Mouse (Mus musculus): ENCODE measurements around the gene Gabrd. TPM values are rescaled to one million over a fixed set of nuclear protein-coding genes. Genes with fewer than 3 reads are reported as not detected.
"Not testable (repeated sequence)": the region's sequence is repeated elsewhere in the genome, so short reads cannot be mapped to it uniquely, and the experiment has no call there.

Gene Gabrd
- total and polyA plus RNA-seq, 2 experiments from 2014 or later = 0.29 to 0.42 TPM

GRCm38 (mm10) chr4:155423988-155424387 lies 26.1 kb upstream of the Gabrd start:
- no peak overlapping the region for H3K4me2 ChIP-seq (ENCODE audit: low read depth, low read length)
- no peak for TF ChIP-seq CTCF (IDR thresholded peaks at IDR 0.05; ENCODE audit: low read depth)
- no peak overlapping the region for H3K9ac ChIP-seq (replicated peaks; ENCODE audit: low read length)
- H3K36me3 ChIP-seq (ENCODE audit: insufficient read depth, low read length) = no peaks in the 10 kb centered on the region; the same call in 1 of the 2 replicates
- no peak overlapping the region for H3K27ac ChIP-seq
- no peak overlapping the region for H3K4me3 ChIP-seq (ENCODE audit: low read length)
- no peaks in the 10 kb centered on the region for H3K4me1 ChIP-seq (ENCODE audit: insufficient read depth, low read length)
- ATAC-seq (no peak), DNase-seq (ENCODE audit: low spot score) (no peak)
- 87% methylated on average over 5 of the region's 5 CpGs for WGBS
- H3K27me3 ChIP-seq (ENCODE audit: insufficient read depth, low read length) = no peaks in the 10 kb centered on the region
- H3K9me3 ChIP-seq (ENCODE audit: low read length) = no peaks in the 10 kb centered on the region

DNA sequence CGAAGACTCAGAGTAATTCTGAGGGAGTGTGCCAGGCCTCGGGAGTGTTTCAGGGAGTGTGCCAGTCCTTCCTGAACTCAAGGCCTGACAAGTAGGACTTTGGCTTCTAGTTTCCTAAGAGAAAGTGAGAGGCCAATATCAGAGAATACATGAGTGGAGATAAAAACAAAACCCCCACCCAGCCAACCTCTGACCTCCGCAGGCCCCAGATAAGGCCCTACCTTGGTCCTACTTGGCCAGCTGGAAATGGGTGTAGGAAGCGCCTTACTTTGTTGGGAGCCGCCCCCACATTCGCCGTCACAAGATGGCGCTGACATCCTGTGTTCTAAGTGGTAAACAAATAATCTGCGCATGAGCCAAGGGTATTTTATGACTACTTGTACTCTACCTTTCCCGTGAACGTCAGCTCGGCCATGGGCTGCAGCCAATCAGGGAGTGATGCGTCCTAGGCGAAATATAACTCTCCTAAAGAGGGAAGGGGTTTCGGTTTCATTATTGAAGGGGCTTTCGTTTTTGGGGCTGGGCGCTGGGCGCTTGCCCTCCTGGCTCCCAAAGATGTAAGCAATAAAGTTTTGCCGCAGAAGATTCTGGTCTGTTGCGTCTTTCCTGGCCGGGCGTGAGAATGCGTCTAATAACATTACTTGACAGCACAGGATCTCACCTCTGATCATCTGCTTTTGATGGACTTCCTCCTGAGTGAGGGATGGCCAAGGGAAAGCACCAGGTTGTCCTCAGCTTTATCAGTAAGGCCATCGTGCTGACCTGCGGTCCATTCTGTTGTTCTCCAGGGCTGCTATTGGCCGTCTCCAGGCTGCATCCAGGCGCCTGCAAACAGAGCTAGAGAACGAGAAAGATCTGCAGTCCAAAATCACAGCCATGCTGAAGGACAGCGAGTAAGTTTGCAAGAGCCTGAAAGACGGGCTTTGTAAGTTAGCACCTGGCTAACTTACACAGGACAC lies 23.8 kb upstream of the Gabrd start:
- not testable (repeated sequence) for H3K27me3 ChIP-seq (ENCODE audit: insufficient read depth, low read length); H3K4me1 ChIP-seq (ENCODE audit: insufficient read depth, low read length); H3K36me3 ChIP-seq (ENCODE audit: insufficient read depth, low read length); H3K4me3 ChIP-seq (ENCODE audit: low read length); H3K4me2 ChIP-seq (ENCODE audit: low read depth, low read length); H3K9ac ChIP-seq (replicated peaks; ENCODE audit: low read length); H3K27ac ChIP-seq; H3K9me3 ChIP-seq (ENCODE audit: low read length); DNase-seq (ENCODE audit: low spot score); ATAC-seq
- WGBS = 88% methylated on average over 21 of the region's 30 CpGs

- H3K9ac ChIP-seq (replicated peaks; ENCODE audit: low read length) = no peak overlapping the region
- H3K27me3 ChIP-seq (ENCODE audit: insufficient read depth, low read length) = no peaks in the 10 kb centered on the region
- H3K4me2 ChIP-seq (ENCODE audit: low read depth, low read length) = no peak overlapping the region
- 57% methylated on average over 3 of the region's 3 CpGs for WGBS
- no peak for ATAC-seq
- no peak overlapping the region for H3K4me3 ChIP-seq (ENCODE audit: low read length)
- no peak for TF ChIP-seq CTCF (IDR thresholded peaks at IDR 0.05; ENCODE audit: low read depth)
- no peaks in the 10 kb centered on the region for H3K4me1 ChIP-seq (ENCODE audit: insufficient read depth, low read length)
- no peak for DNase-seq (ENCODE audit: low spot score)
- H3K36me3 ChIP-seq (ENCODE audit: insufficient read depth, low read length) = no peaks in the 10 kb centered on the region; the same call in 1 of the 2 replicates
- H3K9me3 ChIP-seq (ENCODE audit: low read length) = no peaks in the 10 kb centered on the region
- no peak overlapping the region for H3K27ac ChIP-seq
Observed at GRCm38 (mm10) chr4:155420137-155420536, 22.2 kb upstream of the Gabrd start.

- no peak for TF ChIP-seq CTCF (IDR thresholded peaks at IDR 0.05; ENCODE audit: low read depth)
Observed at GRCm38 (mm10) chr4:155414656-155415235, 16.8 kb upstream of the Gabrd start.

GRCm38 (mm10) chr4:155413641-155414335 lies 15.9 kb upstream of the Gabrd start:
- Histone ChIP-seq H3K4me3 (ENCODE audit: low read length) (no peak overlapping the region), H3K9ac (replicated peaks; ENCODE audit: low read length) (no peak overlapping the region), H3K9me3 (ENCODE audit: low read length) (no peaks in the 10 kb centered on the region), H3K36me3 (ENCODE audit: insufficient read depth, low read length) (no peaks in the 10 kb centered on the region), H3K4me2 (ENCODE audit: low read depth, low read length) (no peak overlapping the region), H3K4me1 (ENCODE audit: insufficient read depth, low read length) (no peaks in the 10 kb centered on the region), H3K27ac (no peak overlapping the region), H3K27me3 (ENCODE audit: insufficient read depth, low read length) (no peaks in the 10 kb centered on the region)
- 89% methylated on average over 11 of the region's 11 CpGs for WGBS
- TF ChIP-seq CTCF (IDR thresholded peaks at IDR 0.05; ENCODE audit: low read depth) = no peak
- DNase-seq (ENCODE audit: low spot score) = no peak
- no peak for ATAC-seq

More at GRCm38 (mm10) chr4:155414656-155415235, 16.8 kb upstream of the Gabrd start:
- Histone ChIP-seq H3K4me1 (ENCODE audit: insufficient read depth, low read length) (no peaks in the 10 kb centered on the region), H3K27me3 (ENCODE audit: insufficient read depth, low read length) (no peaks in the 10 kb centered on the region), H3K4me3 (ENCODE audit: low read length) (no peak overlapping the region), H3K4me2 (ENCODE audit: low read depth, low read length) (no peak overlapping the region), H3K27ac (no peak overlapping the region), H3K36me3 (ENCODE audit: insufficient read depth, low read length) (no peaks in the 10 kb centered on the region), H3K9me3 (ENCODE audit: low read length) (no peaks in the 10 kb centered on the region), H3K9ac (replicated peaks; ENCODE audit: low read length) (no peak overlapping the region)
- DNase-seq (ENCODE audit: low spot score) (no peak), ATAC-seq (no peak)
- 86% methylated on average over 9 of the region's 9 CpGs for WGBS

DNA sequence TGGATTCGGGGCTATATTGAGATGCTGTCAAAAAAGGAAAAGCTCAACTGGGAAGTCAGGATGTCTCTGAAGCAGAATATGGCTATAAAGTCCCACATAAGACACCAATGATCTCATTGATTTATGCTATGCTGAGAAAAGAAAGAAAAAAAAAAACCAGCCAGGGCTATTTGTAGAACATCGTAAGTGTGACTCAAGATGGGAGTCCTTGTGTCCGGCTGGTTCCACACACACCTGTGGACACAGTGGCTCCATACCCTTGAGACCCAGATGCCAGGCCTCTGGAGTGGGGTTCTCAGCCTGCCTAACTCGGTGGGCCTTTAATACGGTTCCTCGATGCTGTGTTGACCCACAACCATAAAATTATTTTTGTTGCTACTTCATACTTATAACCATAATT lies 14.2 kb upstream of the Gabrd start:
- DNase-seq (ENCODE audit: low spot score) (no peak), ATAC-seq (no peak)
- Histone ChIP-seq H3K27ac (no peak overlapping the region), H3K36me3 (ENCODE audit: insufficient read depth, low read length) (no peaks in the 10 kb centered on the region), H3K9me3 (ENCODE audit: low read length) (no peaks in the 10 kb centered on the region), H3K9ac (replicated peaks; ENCODE audit: low read length) (no peak overlapping the region), H3K27me3 (ENCODE audit: insufficient read depth, low read length) (no peaks in the 10 kb centered on the region), H3K4me2 (ENCODE audit: low read depth, low read length) (no peak overlapping the region), H3K4me1 (ENCODE audit: insufficient read depth, low read length) (no peaks in the 10 kb centered on the region), H3K4me3 (ENCODE audit: low read length) (no peak overlapping the region)
- TF ChIP-seq CTCF (IDR thresholded peaks at IDR 0.05; ENCODE audit: low read depth) = no peak
- 95% methylated on average over 6 of the region's 6 CpGs for WGBS
